Mouse (Mus musculus): ENCODE data around the gene Spef1.

The Spef1 gene

DNA sequence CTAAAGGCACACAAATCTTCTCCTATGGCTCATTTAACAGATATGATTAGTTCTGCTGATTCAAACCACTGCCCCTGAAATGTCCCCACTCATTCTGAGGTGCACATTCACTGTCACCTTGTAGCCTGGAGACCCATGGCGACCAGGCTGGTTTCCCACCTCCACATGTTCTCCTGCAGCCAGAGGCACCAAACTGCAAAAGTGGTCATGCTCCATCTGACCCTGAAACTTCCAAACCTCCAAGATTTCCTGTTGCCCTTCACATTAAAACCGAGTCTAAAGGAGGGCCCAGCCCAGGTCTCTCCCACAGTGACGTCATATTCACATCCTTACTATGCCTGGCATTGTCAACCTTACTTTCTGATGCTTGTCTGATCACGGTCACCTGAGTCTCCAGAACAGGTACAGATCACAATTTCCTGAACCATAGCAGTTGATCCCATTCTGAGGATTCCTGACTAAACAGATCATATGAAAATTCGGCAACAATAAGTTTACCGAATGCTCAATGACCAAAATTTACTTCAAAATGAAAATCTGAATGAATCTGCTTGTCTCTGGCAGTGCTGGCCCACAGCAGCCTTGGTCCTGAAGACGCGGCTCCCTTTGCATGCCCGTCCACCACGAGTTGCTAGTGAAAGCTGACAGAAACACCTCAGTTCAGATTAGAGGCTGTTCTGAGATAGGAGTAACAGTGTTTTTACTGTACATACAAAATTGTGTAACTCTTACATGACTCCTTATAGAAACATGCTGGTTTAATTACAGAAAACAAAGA lies 54.8 kb downstream of the Spef1 start:
- ChIA-PET POLR2A (interaction anchor here in 1 of 4 experiments (0.8 to 1.1 kb wide), 2 partner anchors 8 to 76 kb away, joined by 3 to 4 read pairs; no protein-coding TSS in a partner anchor), CTCF (interaction anchor here in 3 of 4 experiments (0.6 to 1.8 kb wide), 4 partner anchors 8 to 11 kb away, joined by 3 to 6 read pairs (median 3); no protein-coding TSS in a partner anchor)

DNA sequence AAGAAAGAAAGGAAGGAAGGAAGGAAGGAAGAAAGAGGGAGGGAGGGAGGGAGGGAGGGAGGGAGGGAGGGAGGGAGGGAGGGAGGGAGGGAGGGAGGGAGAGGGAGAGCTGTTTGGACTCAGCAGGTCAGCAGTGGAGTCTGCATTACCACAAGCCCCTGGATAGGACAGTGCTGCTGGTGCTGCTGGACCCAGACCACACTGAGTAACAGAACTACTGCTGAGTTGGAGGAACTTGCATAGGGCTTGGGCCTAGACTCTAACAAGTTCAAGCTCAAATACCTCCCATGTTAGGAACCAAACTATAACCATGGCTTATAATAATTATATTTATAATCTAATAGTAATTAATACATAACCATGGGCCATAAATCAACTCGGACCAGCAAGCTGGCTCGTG lies 56.2 kb downstream of the Spef1 start:
- ChIA-PET CTCF (interaction anchor here in 3 of 4 experiments (1.1 to 1.7 kb wide), 2 partner anchors 12 kb away, joined by 3 to 5 read pairs (median 4); no protein-coding TSS in a partner anchor), POLR2A (interaction anchor here in 2 of 4 experiments (0.6 to 1.2 kb wide), 6 partner anchors 11 to 746 kb away, joined by 3 read pairs; no protein-coding TSS in a partner anchor)

DNA sequence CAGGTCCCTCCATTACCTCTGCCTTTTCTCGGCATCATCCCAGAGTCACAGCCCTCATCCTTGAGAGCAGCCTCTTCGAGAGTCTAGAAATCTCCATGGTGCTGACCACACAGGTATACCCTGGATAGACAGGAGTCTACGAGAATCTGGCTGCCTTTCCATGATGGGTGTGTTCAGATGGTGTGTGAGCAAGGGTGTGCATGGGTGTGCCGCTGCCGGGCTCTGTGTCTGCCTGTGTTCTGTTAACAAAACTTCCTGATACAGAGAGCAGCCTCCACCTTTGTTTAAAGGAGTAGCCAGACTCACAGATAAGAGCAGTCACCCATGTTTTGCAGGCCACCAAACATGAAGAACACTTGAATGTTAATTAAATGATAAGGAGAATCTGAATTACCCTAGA lies 57.2 kb downstream of the Spef1 start:
- ChIA-PET CTCF (no interaction called here), POLR2A (interaction anchor here in 1 of 4 experiments (1.1 kb wide), 1 partner anchor 13 kb away, joined by 3 read pairs; no protein-coding TSS in a partner anchor)

DNA sequence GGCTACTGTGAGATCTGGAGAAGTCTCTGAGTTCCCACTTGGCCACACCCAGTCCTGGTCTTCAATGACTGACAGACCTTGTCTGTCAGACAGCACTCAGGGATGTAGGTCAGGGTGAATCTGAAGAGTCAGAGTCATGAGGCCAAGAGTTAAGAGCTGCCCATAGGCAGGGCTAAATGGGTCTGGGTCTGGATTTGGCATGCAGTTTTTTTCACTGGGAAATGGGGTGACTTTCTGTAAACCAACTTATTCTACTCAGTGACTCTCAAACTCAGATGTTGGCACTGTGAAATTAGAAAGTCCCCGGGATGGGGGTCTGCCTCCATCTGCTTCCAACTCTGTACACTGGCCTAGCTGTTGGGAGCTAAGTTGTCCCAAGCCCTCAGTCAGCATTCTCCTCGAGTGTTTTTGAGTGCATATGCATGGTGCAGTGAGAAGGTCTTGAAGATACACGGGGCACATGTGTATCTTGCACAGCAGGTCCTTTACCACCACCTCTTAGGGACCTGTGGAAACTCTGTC lies 58.4 kb downstream of the Spef1 start:
- ChIA-PET CTCF (no interaction called here), POLR2A (interaction anchor here in 2 of 4 experiments (0.6 to 1.8 kb wide), 4 partner anchors 14 to 194 kb away, joined by 3 to 5 read pairs (median 3); no protein-coding TSS in a partner anchor)

DNA sequence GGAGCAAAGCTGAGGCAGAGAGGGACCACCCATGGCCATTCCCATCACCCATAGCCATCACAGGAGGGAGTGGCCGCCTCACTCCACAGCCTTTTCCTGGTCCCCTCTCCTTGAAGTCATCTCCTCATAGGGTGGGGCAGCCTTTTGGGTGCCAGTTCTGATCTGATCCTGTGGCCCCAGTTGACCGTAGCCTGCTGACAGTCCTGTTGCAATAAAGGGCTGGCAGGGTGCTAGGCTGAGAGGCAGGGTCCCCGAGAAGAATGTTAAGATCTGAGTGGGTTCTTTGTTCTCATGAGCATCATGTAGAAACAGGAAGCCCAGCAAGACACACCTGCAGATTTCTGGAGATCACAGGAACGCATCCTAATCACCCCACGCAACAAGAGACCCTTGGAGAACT lies 58.9 kb downstream of the Spef1 start:
- POLR2A ChIA-PET = interaction anchor here in 1 of 4 experiments (1.8 kb wide), 1 partner anchor 43 kb away, joined by 5 read pairs; no protein-coding TSS in a partner anchor

DNA sequence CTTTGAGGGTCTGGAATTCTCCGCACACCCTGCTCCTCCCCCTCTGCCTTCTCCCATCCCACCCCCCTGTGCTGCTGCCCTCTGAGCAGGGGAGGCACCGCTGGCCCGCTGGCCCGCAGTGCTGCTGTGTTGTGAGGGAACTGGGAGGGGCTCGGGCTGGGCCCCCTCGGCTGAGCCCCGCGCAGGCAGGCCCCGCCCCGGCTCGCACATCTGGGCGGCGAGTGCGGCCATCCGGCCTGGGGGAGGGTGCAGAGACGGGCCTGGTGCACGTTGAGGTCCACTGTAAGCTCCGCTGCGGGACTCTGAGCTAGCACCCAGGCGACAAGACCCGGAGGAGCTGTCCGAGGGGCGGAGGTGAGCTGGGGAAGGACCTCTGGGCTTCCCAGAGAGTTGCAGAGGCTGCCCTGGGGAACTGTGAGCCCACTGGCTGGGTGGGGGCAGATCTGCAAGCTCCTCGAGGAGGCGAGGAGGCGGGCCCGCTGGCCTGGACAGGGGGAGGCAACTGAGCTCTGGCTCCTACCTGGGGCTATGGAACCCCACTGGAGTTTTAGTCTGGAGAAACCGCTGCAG lies 59.8 kb downstream of the Spef1 start, which contains the start of gene Hspa12b:
Gene Hspa12b (plus strand): TSS at position 120 of the 570 bp plus-strand sequence.
- POLR2A ChIA-PET = interaction anchor here in 2 of 4 experiments (0.8 to 1.9 kb wide), 7 partner anchors 9 to 463 kb away, joined by 3 to 6 read pairs (median 4); partner anchors contain the start of genes 1700037H04Rik (in 1 of the 2) and Ddrgk1 (in 1 of the 2)
- CTCF ChIA-PET = interaction anchor here in 3 of 4 experiments (0.5 to 1.3 kb wide), 7 partner anchors 15 to 81 kb away, joined by 3 to 7 read pairs (median 3); no protein-coding TSS in a partner anchor

More for the DNA sequence above, 58.9 kb downstream of the Spef1 start:
- CTCF ChIA-PET = interaction anchor here in 1 of 4 experiments (1.1 kb wide), 1 partner anchor 14 kb away, joined by 4 read pairs; no protein-coding TSS in a partner anchor

DNA sequence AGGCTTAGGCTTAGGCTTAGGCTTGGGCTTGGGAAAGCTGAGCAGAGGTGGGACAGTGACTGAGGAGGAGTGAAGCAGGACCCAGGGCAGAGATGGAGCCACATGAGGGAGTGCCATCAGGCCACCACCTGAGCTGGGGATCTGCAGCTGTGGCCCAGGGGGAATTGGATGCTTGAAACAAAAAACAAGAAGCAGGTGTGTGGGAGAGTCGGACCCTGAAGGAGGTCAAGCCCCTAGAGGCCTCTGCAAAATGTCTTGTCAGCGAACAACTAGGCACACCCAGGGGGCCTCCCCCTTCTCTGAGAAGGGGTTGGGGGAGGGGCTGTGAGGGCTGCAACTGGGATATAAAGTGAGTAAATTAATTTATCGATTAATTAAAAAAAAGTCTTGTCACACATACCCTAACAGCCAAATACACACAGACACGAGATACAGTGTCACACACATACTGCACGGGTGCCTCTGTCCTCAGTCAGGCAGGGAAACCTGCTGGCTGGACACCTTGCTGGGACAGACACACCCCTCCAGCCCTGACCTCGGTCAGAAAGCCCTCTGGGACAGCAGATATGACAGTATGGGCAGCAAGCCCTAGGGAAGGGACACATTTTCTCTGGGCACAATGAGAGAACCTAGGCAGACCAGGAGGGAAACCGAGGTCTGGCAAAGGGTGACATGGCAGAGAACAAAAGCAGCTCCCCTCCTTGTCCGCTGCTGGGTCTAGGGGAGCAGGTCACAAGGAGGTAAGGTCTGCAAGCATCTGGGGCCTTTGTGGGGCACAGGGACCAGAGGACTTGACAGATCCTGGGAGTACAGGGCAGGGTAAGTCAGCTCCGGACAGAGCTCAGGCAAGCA lies 60.9 kb downstream of the Spef1 start:
- POLR2A ChIA-PET = interaction anchor here in 3 of 4 experiments (0.6 to 1.9 kb wide), 4 partner anchors 11 to 34 kb away, joined by 4 to 6 read pairs (median 5); partner anchors contain the start of gene 1700037H04Rik (in 1 of the 3)
- CTCF ChIA-PET = interaction anchor here in 3 of 4 experiments (0.8 to 1.1 kb wide), 4 partner anchors 16 to 70 kb away, joined by 3 to 7 read pairs (median 3); no protein-coding TSS in a partner anchor

DNA sequence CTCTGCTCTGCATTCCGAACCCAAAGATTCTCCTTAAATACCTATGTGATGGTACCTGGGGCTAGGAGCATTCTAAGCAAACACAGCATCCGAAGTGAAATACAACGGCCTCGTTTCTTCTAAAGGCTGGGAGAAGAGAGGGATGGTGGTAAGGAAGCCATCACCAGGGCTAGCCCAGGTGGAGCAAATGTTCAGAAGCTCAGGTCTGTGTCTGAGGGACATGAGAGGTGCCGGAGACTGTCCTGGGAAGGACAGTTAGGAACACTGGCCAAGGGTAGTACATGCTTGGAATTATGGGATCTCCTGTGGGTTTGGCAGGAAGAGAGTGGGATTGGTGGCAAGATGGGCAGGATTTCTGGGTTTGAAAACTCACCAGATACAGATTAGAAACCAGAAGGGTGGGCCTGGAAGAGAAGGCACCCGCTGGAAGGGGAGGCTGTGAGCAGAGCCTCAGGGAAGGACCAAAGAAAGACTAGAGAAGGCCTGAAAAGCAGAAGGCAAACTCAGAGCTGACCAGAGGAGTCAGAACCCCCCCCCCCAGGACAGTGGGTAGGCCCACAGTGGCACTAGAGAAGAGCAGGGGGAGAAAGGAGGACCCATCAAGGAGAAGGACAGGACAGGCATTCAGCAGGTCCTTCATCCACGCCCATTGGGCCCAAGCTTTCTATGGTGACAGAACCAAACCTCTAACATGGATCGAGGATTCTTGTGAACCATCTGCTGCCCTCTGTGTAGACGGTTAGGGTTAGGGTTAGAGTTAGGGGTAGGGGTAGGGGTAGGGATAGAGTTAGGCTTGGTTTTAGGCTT lies 61.7 kb downstream of the Spef1 start:
- CTCF ChIA-PET = no interaction called here

DNA sequence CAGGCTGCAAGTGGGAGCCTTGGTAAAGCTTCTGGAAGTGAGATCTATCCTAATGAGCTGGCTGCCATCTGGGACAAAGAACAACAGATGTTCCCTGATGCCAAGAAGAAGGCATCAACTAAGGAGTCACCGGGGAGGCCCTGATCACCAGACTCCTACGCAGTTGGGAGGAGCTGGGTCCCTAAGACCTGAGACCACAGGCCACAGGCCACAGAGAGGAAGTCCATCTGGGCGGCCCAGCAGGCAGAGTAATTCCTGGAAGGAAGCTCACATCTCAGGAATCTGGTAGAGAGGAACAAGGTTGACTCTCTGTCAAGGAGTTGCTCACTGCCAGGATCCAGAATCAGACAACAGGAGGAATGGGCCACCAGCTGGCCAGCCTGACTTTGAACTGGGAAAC lies 62.9 kb downstream of the Spef1 start:
- CTCF ChIA-PET = interaction anchor here in 1 of 4 experiments (1.0 kb wide), 1 partner anchor 18 kb away, joined by 3 read pairs; no protein-coding TSS in a partner anchor
- POLR2A ChIA-PET = interaction anchor here in 2 of 4 experiments (0.8 to 1.6 kb wide), 3 partner anchors 8 to 756 kb away, joined by 3 to 4 read pairs (median 4); no protein-coding TSS in a partner anchor

More for the DNA sequence above, 61.7 kb downstream of the Spef1 start:
- POLR2A ChIA-PET = interaction anchor here in 3 of 4 experiments (0.6 to 1.9 kb wide), 3 partner anchors 26 to 832 kb away, joined by 5 to 6 read pairs (median 5); no protein-coding TSS in a partner anchor
